Mouse (Mus musculus) embryonic facial prominence, embryonic 13.5 days (tissue): ENCODE results near the gene Dcps. TPM values are rescaled to one million over a fixed set of nuclear protein-coding genes. Genes with fewer than 3 reads are reported as not detected.

Experiments used
- ATAC-seq: fragments of 200-750 bp; cut with Nextera tagmentation; 2 replicates; pipeline ENCODE4 v1.8.0; 2017; ENCODE audit warnings: low read depth; ENCODE audit not compliant: insufficient number of reproducible peaks, insufficient read depth, low FRiP score, low TSS enrichment
- H3K27ac ChIP-seq: fragments of 300-500 bp; sonication (generic); 2 replicates; pipeline ENCODE4 v1.5.1; 2015; ENCODE audit warnings: moderate library complexity, mild to moderate bottlenecking, inconsistent platforms
- H3K27me3 ChIP-seq: fragments of 300-500 bp; sonication (generic); 2 replicates; pipeline ENCODE4 v1.6.1; 2015; ENCODE audit warnings: mild to moderate bottlenecking, inconsistent platforms
- H3K36me3 ChIP-seq: fragments of 300-500 bp; sonication (generic); 2 replicates; pipeline ENCODE4 v1.6.1; 2015; ENCODE audit warnings: mild to moderate bottlenecking, inconsistent platforms
- H3K4me1 ChIP-seq: fragments of 300-500 bp; sonication (generic); 2 replicates; pipeline ENCODE4 v1.6.1; 2015; ENCODE audit warnings: inconsistent platforms
- H3K4me2 ChIP-seq: fragments of 300-500 bp; sonication (generic); 2 replicates; pipeline ENCODE4 v1.6.1; 2015; ENCODE audit warnings: moderate library complexity, mild to moderate bottlenecking, inconsistent platforms
- H3K4me3 ChIP-seq: fragments of 300-500 bp; sonication (generic); 2 replicates; pipeline ENCODE4 v1.5.1; 2015; ENCODE audit warnings: mild to moderate bottlenecking, inconsistent platforms
- H3K9ac ChIP-seq: fragments of 300-500 bp; sonication (generic); 2 replicates; pipeline ENCODE4 v1.6.1; 2015; ENCODE audit warnings: mild to moderate bottlenecking, inconsistent platforms
- H3K9me3 ChIP-seq: fragments of 300-500 bp; sonication (generic); 2 replicates; pipeline ENCODE4 v1.6.1; 2016; ENCODE audit warnings: inconsistent platforms
- WGBS: fragments of 180-500 bp; shearing (Covaris S2); methylation state at CpG from one replicate; pipeline ENCODE4 v1.1.7; 2015; ENCODE audit warnings: mixed read lengths; 5-methylcytosine and 5-hydroxymethylcytosine counted together
- polyA plus RNA-seq: library from polyadenylated mRNA; unstranded; fragments of >200 nt; fragmentation: Nextera tagmentation; extraction: Ambion mirVana; gene quantifications from 2 replicates; pipeline ENCODE4 v1.2.1, GENCODE M21; 2015

Gene Dcps
- polyA plus RNA-seq, 1 experiment from 2014 or later = 82.1 TPM

DNA sequence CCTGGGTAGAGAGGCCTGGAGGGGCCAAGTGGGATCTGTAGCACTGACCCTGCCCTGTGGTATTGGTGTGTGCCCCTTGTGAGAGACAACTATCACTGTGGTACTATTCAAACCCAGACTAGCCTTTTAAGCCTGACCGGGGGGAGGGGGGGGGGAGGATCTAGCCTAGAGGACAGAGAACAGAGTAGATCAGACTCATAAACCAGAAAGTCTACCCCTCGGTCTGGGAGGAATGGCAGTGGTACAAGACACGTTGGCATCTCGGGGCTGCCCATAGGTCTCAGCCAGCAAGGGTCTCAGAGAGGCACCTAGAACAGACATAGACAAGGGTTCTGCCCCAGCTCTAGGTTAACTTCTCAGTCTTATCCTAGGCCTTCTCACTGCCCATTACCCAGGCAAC is 60.1 kb downstream of the Dcps start:
- no peaks in the 10 kb centered on the region for H3K9me3 ChIP-seq
- no peaks in the 10 kb centered on the region for H3K27me3 ChIP-seq
- H3K4me1 ChIP-seq = peaks cover 64% of the 10 kb centered on the region
- peak overlapping the region; percentile 89 for H3K9ac ChIP-seq
- peak overlapping the region; percentile 92 for H3K27ac ChIP-seq
- 0 out of 2 replicates have a peak, but pooled peaks cover 3% of the 10 kb centered on the region for H3K36me3 ChIP-seq
- peak overlapping the region; percentile 74 for H3K4me3 ChIP-seq
- peak overlapping the region; percentile 82 for H3K4me2 ChIP-seq
- ATAC-seq = no peak
- WGBS = 28% methylated on average over 4 of the region's 4 CpGs

DNA sequence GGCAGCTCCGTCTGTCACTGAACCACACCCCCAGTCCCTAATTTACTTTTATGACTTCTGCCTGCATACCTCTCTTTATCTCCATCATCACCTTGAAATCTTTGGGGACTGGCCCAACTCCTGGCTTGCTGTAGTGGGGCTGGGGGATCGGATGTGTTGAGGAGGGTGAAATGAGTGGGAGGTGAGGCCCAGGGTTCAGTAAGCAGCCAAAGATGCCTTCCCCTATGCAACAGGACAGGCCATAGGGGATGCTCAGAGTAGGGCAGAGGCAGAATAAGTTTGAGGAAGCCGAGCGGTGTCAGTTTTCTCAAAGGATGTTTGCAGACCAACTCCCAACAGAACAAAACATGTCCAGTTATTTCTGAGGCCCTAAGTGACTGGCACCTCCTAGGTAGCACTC is 60.6 kb downstream of the Dcps start:
- ATAC-seq = no peak
- Histone ChIP-seq H3K9me3 (no peaks in the 10 kb centered on the region), H3K27ac (peak overlapping the region; percentile 92), H3K36me3 (0 out of 2 replicates have a peak, but pooled peaks cover 3% of the 10 kb centered on the region), H3K4me3 (peak overlapping the region; percentile 74), H3K9ac (peak overlapping the region; percentile 89), H3K4me2 (peak overlapping the region; percentile 82), H3K27me3 (no peaks in the 10 kb centered on the region), H3K4me1 (peaks cover 69% of the 10 kb centered on the region)
- 21% methylated on average over 3 of the region's 4 CpGs for WGBS

DNA sequence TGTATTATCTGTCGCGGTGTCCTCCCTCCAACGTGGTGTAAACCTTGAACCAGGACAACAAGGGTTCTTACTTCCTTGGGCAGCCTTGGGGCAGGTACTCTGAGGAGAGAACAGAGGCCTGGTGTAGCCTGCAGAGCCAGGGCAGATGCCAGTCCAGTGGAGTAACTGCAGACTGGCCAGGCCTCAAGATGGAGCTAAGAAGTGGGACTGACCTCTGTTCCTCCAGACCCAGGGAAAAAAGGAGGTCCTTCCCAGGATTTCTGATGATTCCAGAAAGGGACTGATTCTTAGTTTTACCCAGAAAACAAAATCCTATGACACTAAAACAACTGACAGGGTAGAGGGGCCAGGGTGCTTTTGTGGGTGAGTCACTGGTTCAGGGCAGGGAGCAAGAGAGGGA is 61.6 kb downstream of the Dcps start:
- H3K4me2 ChIP-seq = peak overlapping the region; percentile 82
- H3K27ac ChIP-seq = peak overlapping the region; percentile 49
- H3K4me3 ChIP-seq = peak overlapping the region; percentile 7; the same call in 1 of the 2 replicates
- H3K36me3 ChIP-seq = 0 out of 2 replicates have a peak, but pooled peaks cover 3% of the 10 kb centered on the region
- no peaks in the 10 kb centered on the region for H3K9me3 ChIP-seq
- H3K4me1 ChIP-seq = peaks cover 76% of the 10 kb centered on the region
- WGBS = 90% methylated on average over 3 of the region's 3 CpGs
- ATAC-seq = no peak
- H3K27me3 ChIP-seq = no peaks in the 10 kb centered on the region
- H3K9ac ChIP-seq = peak overlapping the region; percentile 52; the same call in 1 of the 2 replicates

DNA sequence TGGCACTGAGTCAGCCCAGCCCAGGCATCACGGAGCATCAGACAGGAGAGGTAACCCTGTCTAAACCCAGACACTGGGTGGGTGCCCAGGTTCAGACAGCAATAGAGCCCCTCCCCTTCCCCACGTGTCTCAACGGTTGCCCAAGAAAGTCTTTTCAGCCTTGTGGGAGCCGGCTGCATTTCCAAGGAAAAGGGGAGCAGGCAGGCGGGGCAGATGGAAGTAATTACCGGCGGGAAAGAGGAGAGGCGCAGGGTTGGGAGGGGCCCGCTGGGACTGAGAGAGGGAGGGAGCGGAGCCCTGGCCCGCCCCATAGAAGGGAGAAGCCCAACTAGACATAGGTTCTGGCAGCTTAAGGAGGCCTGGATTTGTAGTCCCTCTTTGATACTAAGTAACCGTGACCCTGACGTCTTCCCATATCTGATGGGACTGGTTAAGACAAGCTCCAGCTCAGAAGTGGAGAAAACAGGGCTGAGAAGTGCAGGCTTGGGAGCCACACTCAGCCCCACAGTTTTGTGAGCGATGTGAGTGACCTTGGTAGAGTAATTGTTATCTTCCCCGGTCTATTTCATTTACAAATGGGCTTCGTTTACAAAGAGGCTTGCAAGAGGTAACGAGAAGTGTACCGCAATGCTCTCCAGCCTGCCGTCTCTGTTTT is 63.8 kb downstream of the Dcps start:
- Histone ChIP-seq H3K9me3 (no peaks in the 10 kb centered on the region), H3K4me2 (peak overlapping the region; percentile 56), H3K27me3 (no peaks in the 10 kb centered on the region), H3K4me3 (peak overlapping the region; percentile 28), H3K27ac (peak overlapping the region; percentile 91), H3K36me3 (no peaks in the 10 kb centered on the region), H3K9ac (peak overlapping the region; percentile 58; the same call in 1 of the 2 replicates), H3K4me1 (peaks cover 86% of the 10 kb centered on the region)
- ATAC-seq = peak; percentile 78
- WGBS = 9% methylated on average over 19 of the region's 19 CpGs

DNA sequence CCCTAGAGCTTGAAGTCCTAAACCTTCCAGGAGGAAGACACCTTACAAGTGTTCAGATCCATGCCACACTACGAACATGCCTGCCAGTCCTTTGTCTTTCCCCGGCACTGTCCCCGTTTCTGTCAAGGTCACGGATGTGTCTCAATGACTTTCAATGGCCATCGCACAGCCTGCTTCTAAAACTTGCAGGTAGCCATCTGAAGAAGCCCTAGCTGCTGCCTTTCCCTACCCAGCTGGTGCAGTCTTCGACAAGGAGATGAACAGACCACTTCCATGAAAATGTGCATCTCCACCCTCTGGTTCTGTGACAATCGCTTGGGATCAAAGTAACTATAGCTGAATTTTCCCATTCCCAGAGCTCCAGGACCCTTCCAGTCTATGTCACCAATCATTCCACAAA is 64.4 kb downstream of the Dcps start:
- Histone ChIP-seq H3K9me3 (no peaks in the 10 kb centered on the region), H3K4me3 (peak overlapping the region; percentile 28; the same call in 1 of the 2 replicates), H3K27ac (peak overlapping the region; percentile 91), H3K27me3 (no peaks in the 10 kb centered on the region), H3K4me2 (peak overlapping the region; percentile 56), H3K36me3 (no peaks in the 10 kb centered on the region), H3K9ac (peak overlapping the region; percentile 58; the same call in 1 of the 2 replicates), H3K4me1 (peaks cover 89% of the 10 kb centered on the region)
- ATAC-seq = no peak
- 70% methylated on average over 7 of the region's 7 CpGs for WGBS

DNA sequence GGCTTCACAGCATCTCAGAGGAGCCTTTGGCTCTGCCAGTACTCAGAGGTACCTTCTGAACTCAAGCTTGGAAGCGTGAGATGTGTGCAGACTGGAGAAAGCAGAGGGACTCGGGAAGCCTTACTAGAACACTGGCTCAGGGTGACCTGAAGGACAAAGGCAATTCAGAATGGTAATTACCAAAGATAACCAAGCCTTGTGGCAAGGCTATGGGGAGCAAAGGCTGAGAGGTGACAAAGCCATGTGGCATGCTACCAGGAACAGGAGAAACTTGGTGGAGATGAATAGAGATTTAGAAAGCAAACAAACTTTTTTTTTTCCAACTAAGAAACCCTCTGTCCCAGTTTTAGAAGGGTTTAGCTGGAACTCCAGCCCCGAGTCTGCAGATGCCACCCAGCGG is 65.3 kb downstream of the Dcps start:
- H3K9me3 ChIP-seq = no peaks in the 10 kb centered on the region
- no peak overlapping the region for H3K27ac ChIP-seq
- WGBS = 76% methylated on average over 4 of the region's 4 CpGs
- no peak for ATAC-seq
- no peak overlapping the region for H3K4me3 ChIP-seq
- H3K4me2 ChIP-seq = no peak overlapping the region
- peaks cover 94% of the 10 kb centered on the region for H3K4me1 ChIP-seq
- H3K36me3 ChIP-seq = no peaks in the 10 kb centered on the region
- H3K27me3 ChIP-seq = no peaks in the 10 kb centered on the region
- H3K9ac ChIP-seq = no peak overlapping the region

DNA sequence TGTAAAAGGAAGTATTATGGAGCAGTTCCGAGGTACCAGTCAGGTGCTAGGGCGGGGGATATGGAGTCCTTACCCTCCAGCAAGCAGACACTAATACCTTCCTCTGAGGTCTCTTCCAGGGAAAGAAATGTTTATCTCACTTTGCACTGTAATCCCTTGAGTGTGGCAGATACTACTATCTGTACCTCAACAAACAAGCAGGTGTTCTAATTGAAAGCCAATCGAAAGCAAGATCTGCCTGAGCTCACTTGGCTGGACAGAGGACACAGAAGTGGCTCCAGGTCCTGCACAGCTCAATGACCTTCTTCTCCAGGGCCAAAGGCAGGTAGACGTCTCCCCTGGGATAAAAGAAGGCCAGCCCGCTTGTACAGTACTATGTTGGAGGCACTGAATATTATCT is 65.8 kb downstream of the Dcps start:
- H3K9ac ChIP-seq = no peak overlapping the region
- H3K4me2 ChIP-seq = no peak overlapping the region
- no peaks in the 10 kb centered on the region for H3K36me3 ChIP-seq
- 84% methylated on average over 5 of the region's 5 CpGs for WGBS
- no peak for ATAC-seq
- peaks cover 91% of the 10 kb centered on the region for H3K4me1 ChIP-seq
- no peak overlapping the region for H3K4me3 ChIP-seq
- no peaks in the 10 kb centered on the region for H3K27me3 ChIP-seq
- no peaks in the 10 kb centered on the region for H3K9me3 ChIP-seq
- peak overlapping the region; percentile 92 for H3K27ac ChIP-seq

DNA sequence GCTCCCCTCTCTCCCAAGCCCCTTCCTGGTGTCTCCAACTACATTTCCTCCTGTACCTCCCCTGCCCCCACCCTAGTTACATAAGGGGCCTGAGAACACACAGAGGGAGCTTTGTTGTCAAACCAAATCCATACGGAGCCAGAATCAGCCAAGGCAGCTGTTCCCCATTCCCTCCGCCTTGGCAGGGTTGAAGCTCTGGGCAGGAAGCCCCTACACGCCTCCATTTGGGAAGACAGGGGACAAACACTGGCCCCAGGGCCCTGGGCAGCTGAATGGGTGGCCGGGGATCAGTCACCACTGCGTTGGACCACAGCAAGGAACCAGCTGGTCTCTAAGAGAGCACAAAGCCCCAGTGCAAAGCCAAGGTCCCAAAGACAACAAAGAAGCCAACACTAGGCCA is 66.9 kb downstream of the Dcps start:
- H3K9me3 ChIP-seq = no peaks in the 10 kb centered on the region
- peak; percentile 32; the same call in 1 of the 2 replicates for ATAC-seq
- peaks cover 80% of the 10 kb centered on the region for H3K4me1 ChIP-seq
- WGBS = 16% methylated on average over 5 of the region's 5 CpGs
- H3K4me2 ChIP-seq = peak overlapping the region; percentile 18
- no peak overlapping the region for H3K4me3 ChIP-seq
- H3K27me3 ChIP-seq = no peaks in the 10 kb centered on the region
- H3K27ac ChIP-seq = peak overlapping the region; percentile 92
- H3K9ac ChIP-seq = no peak overlapping the region
- no peaks in the 10 kb centered on the region for H3K36me3 ChIP-seq

DNA sequence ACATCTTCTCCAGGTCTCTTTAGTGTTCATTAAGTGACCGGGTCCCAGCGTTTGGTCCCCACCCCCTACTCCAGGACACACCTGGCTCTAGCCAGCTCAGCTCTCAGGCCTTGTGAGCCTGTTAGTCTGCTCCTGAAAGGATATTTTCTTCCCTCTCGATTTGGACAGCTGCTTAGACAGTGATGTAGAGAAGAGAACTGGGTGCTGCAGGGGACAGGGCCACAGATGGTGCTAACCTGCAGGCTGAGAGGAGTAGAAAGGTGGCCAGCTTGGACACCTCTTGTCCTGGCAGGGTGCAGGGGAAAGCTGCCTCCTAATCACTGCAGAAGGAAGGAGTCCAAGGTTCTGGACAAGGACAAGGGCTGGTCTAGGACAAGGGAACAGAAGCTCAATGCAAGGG is 67.8 kb downstream of the Dcps start:
- 75% methylated on average over 3 of the region's 3 CpGs for WGBS
- no peaks in the 10 kb centered on the region for H3K27me3 ChIP-seq
- H3K4me3 ChIP-seq = no peak overlapping the region

DNA sequence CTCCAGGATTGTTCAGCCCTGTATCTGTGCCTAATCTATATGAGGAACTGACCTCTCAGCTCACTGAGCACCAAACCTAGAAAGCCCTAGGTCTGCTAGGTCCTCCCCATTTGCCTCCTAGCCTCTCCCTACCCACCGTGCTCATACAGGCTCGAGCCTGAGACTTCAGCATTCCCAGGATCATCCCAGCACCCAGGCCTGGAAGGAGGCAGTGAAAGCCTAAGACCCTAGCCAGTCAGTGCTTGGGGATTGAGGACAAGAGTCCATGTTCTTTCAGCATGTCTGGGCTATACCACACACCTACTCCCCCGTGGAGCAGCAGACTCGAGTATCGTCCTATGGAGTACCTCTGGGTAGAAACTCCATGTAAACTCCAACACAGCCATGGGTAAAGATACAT is 68.5 kb downstream of the Dcps start:
- WGBS = 93% methylated on average over 5 of the region's 5 CpGs
- Histone ChIP-seq H3K4me3 (no peak overlapping the region), H3K9ac (no peak overlapping the region), H3K27ac (no peak overlapping the region), H3K4me2 (no peak overlapping the region), H3K4me1 (peaks cover 65% of the 10 kb centered on the region), H3K27me3 (no peaks in the 10 kb centered on the region), H3K9me3 (no peaks in the 10 kb centered on the region), H3K36me3 (no peaks in the 10 kb centered on the region)
- ATAC-seq = no peak

More for the DNA sequence above, 67.8 kb downstream of the Dcps start:
- Histone ChIP-seq H3K9ac (no peak overlapping the region), H3K9me3 (no peaks in the 10 kb centered on the region), H3K4me1 (peaks cover 71% of the 10 kb centered on the region), H3K4me2 (no peak overlapping the region), H3K36me3 (no peaks in the 10 kb centered on the region), H3K27ac (0 out of 2 replicates have a peak overlapping the region, but pooled peaks have one; percentile 92)
- no peak for ATAC-seq

DNA sequence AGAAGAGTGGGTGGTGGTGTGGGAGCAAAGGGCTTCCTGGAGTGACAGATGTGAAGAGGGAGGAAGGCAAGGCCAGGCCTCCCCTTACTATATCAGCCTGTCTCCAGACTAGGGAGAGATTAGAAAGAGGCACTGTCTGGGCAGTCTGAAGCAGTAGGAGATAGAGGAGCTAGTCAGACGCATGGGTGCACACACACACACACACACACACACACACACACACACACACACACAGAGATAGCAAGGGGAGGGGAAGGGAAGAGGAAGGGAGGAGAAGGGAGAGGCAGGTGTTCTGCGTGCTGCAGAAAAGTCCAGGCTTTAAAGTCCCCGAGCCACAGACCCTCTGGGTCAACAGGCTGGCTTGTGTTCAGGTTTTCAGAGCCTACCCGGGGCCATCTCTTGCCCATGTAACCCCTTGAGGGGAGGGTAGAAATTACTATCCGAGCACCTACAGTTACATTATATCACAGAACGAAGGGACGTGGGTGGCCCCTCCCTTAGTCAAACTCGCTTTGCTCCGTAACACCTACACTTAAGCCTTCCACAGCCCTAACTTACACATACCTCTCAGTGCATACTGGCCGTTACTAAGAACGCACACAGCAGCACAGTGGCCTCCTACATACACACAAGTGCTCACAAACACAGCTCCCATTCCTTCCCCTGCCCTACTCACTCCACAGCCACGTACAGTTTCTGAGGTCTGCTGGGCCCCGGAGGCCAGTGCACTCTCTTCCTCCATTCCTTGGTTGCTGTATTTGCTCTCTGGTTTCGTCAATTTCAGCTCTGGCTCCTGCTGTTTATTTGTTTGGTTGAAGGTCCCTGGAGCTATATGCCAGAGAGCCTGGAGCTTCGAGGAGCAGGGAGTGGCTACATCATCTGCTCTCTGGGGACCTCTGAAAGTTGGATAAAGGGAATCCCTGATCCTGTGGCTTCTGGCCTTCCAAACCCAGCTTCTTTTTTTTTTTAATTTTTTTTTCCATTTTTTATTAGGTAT is 69.7 kb downstream of the Dcps start:
- Histone ChIP-seq H3K36me3 (no peaks in the 10 kb centered on the region), H3K27ac (peak overlapping the region; percentile 39; the same call in 1 of the 2 replicates), H3K9ac (no peak overlapping the region), H3K9me3 (no peaks in the 10 kb centered on the region), H3K4me1 (peaks cover 52% of the 10 kb centered on the region), H3K4me3 (no peak overlapping the region), H3K27me3 (no peaks in the 10 kb centered on the region), H3K4me2 (no peak overlapping the region)
- no peak for ATAC-seq
- WGBS = 53% methylated on average over 15 of the region's 15 CpGs
